In the genomic region with DNA sequence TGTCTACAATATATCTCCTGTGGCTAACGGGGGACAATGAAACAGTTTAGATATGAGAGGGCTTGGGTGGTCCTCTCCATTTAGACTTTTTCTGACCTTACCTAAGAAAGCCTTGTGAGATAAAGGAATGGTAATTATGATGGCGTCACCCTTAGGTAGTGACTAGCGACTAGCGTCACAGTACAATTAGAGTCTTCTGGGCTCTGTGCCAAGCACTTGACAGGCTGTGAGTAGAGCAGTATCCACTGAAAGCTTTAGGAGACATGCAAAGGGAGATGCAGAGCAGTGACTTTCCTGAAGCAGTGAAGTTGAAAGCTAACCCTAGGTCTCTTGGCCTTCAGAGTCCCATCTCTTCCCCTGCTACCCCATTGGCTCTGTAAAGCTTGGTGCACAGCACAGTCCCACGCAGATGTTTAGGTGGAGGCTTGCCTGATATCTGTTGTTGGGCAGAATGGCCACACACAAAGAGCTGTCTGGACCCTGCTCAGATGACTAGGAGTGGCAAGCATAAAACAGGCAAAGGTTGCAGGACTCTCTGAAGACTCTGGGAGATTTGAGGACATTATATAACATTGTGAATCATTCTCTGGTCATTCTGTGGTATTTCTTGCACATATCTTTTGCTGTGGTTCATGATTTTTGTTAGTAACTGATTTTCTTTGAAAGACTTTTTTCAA, we compare ENCODE assay signal across 10 mouse cellular contexts. TPM values are rescaled to one million over a fixed set of nuclear protein-coding genes. Genes with fewer than 3 reads are reported as not detected.
A peak's percentile ranks its signal among the peaks of the same experiment; 100 is the strongest.
DNase-seq lines count a peak whose midpoint lies in the region; ATAC-seq lines count a peak whose summit lies in the region.
"Had no signal": no experiment of that assay in that cellular context is flagged by ENCODE, and none has a peak within 500 bp of the region (broad histone marks: within the 10 kb centered on the region; RNA-seq: fewer than 3 reads in every experiment).

No protein-coding gene starts in this region.

- H3K9ac ChIP-seq in embryonic facial prominence, embryonic 14.5 days (ENCODE audit: low read depth, low read length) = no peak overlapping the region
- H3K9ac ChIP-seq in hindbrain, embryonic 14.5 days = no peak overlapping the region
- H3K9ac ChIP-seq: embryonic facial prominence, embryonic 15.5 days had no signal

- H3K27me3 ChIP-seq in embryonic facial prominence, embryonic 14.5 days (replicated peaks; ENCODE audit: control insufficient read depth, insufficient read depth, low read length) = no peaks in the 10 kb centered on the region
- H3K27me3 ChIP-seq in hindbrain, embryonic 14.5 days (ENCODE audit: control insufficient read depth, insufficient read depth, low read length) = no peaks in the 10 kb centered on the region
- H3K27me3 ChIP-seq: embryonic facial prominence, embryonic 15.5 days had no signal

- DNase-seq in left cerebral cortex, postnatal 25 days (ENCODE audit: low spot score in 2 of 2) = peak; percentile 11 to 18
- DNase-seq in left cerebral cortex, adult 9 months (ENCODE audit: low spot score in 2 of 2) = no peak
- DNase-seq in embryonic facial prominence, embryonic 14.5 days (ENCODE audit: low spot score) = peak; percentile 74
- DNase-seq in hindbrain, embryonic 14.5 days (ENCODE audit: low spot score) = peak; percentile 44
- peak; percentile 55 for DNase-seq in lung, postnatal 36 days
- no peak for DNase-seq in cerebellum, adult 9-11 months
- DNase-seq in cerebellum, adult 18-20 months = no peak
- DNase-seq in cerebellum, postnatal 4 days (ENCODE audit: low spot score in 2 of 2) = no peak

- no peaks in the 10 kb centered on the region for H3K4me1 ChIP-seq in embryonic facial prominence, embryonic 14.5 days (ENCODE audit: control insufficient read depth, insufficient read depth, low read length)
- no peaks in the 10 kb centered on the region for H3K4me1 ChIP-seq in hindbrain, embryonic 14.5 days (replicated peaks; ENCODE audit: control insufficient read depth, insufficient read depth, low read length)
- H3K4me1 ChIP-seq: embryonic facial prominence, embryonic 15.5 days had no signal

- no peak overlapping the region for H3K27ac ChIP-seq in embryonic facial prominence, embryonic 14.5 days (replicated peaks; ENCODE audit: low read depth, low read length)
- no peak overlapping the region for H3K27ac ChIP-seq in hindbrain, embryonic 14.5 days
- H3K27ac ChIP-seq: embryonic facial prominence, embryonic 15.5 days had no signal

- no peaks in the 10 kb centered on the region for H3K36me3 ChIP-seq in embryonic facial prominence, embryonic 14.5 days (ENCODE audit: control insufficient read depth, insufficient read depth, low read length)
- H3K36me3 ChIP-seq in hindbrain, embryonic 14.5 days (replicated peaks; ENCODE audit: control insufficient read depth, insufficient read depth) = no peaks in the 10 kb centered on the region
- H3K36me3 ChIP-seq: embryonic facial prominence, embryonic 15.5 days had no signal

- H3K4me3 ChIP-seq in embryonic facial prominence, embryonic 14.5 days (ENCODE audit: low read depth, low read length) = no peak overlapping the region
- H3K4me3 ChIP-seq in hindbrain, embryonic 14.5 days (replicated peaks; ENCODE audit: low read length) = no peak overlapping the region
- H3K4me3 ChIP-seq: embryonic facial prominence, embryonic 15.5 days had no signal

- ATAC-seq in embryonic facial prominence, embryonic 14.5 days (ENCODE audit: low read depth) = peak; percentile 72
- peak; percentile 60 for ATAC-seq in hindbrain, embryonic 14.5 days (ENCODE audit: low FRiP score)

- H3K4me2 ChIP-seq in embryonic facial prominence, embryonic 14.5 days (ENCODE audit: low read depth, low read length) = no peak overlapping the region
- H3K4me2 ChIP-seq in hindbrain, embryonic 14.5 days (replicated peaks) = no peak overlapping the region
- H3K4me2 ChIP-seq: embryonic facial prominence, embryonic 15.5 days had no signal

- intact Hi-C loops in left cerebral cortex, postnatal 25 days (cut with DNase I) = no loop called here

- WGBS in embryonic facial prominence, embryonic 14.5 days = 56% methylated on average over 5 of the region's 5 CpGs
- WGBS in hindbrain, embryonic 14.5 days = 46% methylated on average over 5 of the region's 5 CpGs

- no peaks in the 10 kb centered on the region for H3K9me3 ChIP-seq in embryonic facial prominence, embryonic 14.5 days (ENCODE audit: control insufficient read depth, low read length)
- no peaks in the 10 kb centered on the region for H3K9me3 ChIP-seq in hindbrain, embryonic 14.5 days (ENCODE audit: control insufficient read depth, low read length)
- H3K9me3 ChIP-seq: embryonic facial prominence, embryonic 15.5 days had no signal

RNA-seq across cellular contexts. Expression of gene Ednra, which starts 48.1 kb away (rescaled TPM):
- total RNA-seq in left cerebral cortex, postnatal 25 days (2021) = 1 to 10 TPM; 4.0 to 4.1 TPM
- polyA plus RNA-seq in embryonic facial prominence, embryonic 14.5 days (2014; fragmentation: Nextera tagmentation; extraction: Ambion mirVana) = 28.7 and 35.1 TPM in 2 replicates
- 7.6 and 8.6 TPM in 2 replicates for polyA plus RNA-seq in hindbrain, embryonic 14.5 days (2014; fragmentation: Nextera tagmentation; extraction: Ambion mirVana)
- total RNA-seq: MEL had no signal

Comparison
In these comparisons a context has a peak if more than half of its experiments do, and no peak if none do; other contexts are left out.
1. DNase-seq: peak in left cerebral cortex, postnatal 25 days (2 of 2), embryonic facial prominence, embryonic 14.5 days (single experiment), hindbrain, embryonic 14.5 days (single experiment) and lung, postnatal 36 days (single experiment); none in left cerebral cortex, adult 9 months (0 of 2), cerebellum, adult 9-11 months (single experiment), cerebellum, adult 18-20 months (0 of 2) and cerebellum, postnatal 4 days (0 of 2).